Mouse (Mus musculus) midbrain, embryonic 13.5 days (tissue): Measurements from ENCODE around the gene Olah. TPM values are rescaled to one million over a fixed set of nuclear protein-coding genes. Genes with fewer than 3 reads are reported as not detected.

Experiments
- ATAC-seq: fragments of 200-750 bp; cut with Nextera tagmentation; 2 replicates; pipeline ENCODE4 v1.8.0; 2017; ENCODE audit warnings: mild to moderate bottlenecking, moderate TSS enrichment, moderate library complexity
- H3K27ac ChIP-seq: fragments of 300-500 bp; sonication (generic); 2 replicates; pipeline ENCODE4 v1.5.1; 2015; ENCODE audit warnings: inconsistent platforms, mild to moderate bottlenecking, moderate library complexity
- H3K27me3 ChIP-seq: fragments of 300-500 bp; sonication (generic); 2 replicates; pipeline ENCODE4 v1.6.1; 2015; ENCODE audit warnings: mild to moderate bottlenecking, inconsistent platforms
- H3K36me3 ChIP-seq: fragments of 300-500 bp; sonication (generic); 2 replicates; pipeline ENCODE4 v1.6.1; 2015; ENCODE audit warnings: mild to moderate bottlenecking, inconsistent platforms
- H3K4me1 ChIP-seq: fragments of 300-500 bp; sonication (generic); replicated peaks from 2 replicates; pipeline ENCODE4 v1.6.1; 2015; ENCODE audit warnings: inconsistent platforms
- H3K4me2 ChIP-seq: fragments of 300-500 bp; sonication (generic); replicated peaks from 2 replicates; pipeline ENCODE4 v1.6.1; 2015; ENCODE audit warnings: moderate library complexity, mild to moderate bottlenecking, inconsistent platforms
- H3K4me3 ChIP-seq: fragments of 300-500 bp; sonication (generic); replicated peaks from 2 replicates; pipeline ENCODE4 v1.5.1; 2015; ENCODE audit warnings: mild to moderate bottlenecking, inconsistent platforms
- H3K9ac ChIP-seq: fragments of 300-500 bp; sonication (generic); replicated peaks from 2 replicates; pipeline ENCODE4 v1.6.1; 2015; ENCODE audit warnings: mild to moderate bottlenecking, inconsistent platforms
- H3K9me3 ChIP-seq: fragments of 300-500 bp; sonication (generic); 2 replicates; pipeline ENCODE4 v1.6.1; 2016; ENCODE audit warnings: mild to moderate bottlenecking, inconsistent platforms
- WGBS: fragments of 180-500 bp; shearing (Covaris S2); methylation state at CpG from one replicate; pipeline ENCODE4 v1.1.7; 2015; 5-methylcytosine and 5-hydroxymethylcytosine counted together
- polyA plus RNA-seq: library from polyadenylated mRNA; unstranded; fragments of >200 nt; fragmentation: Nextera tagmentation; extraction: Ambion mirVana; gene quantifications from 2 replicates; pipeline ENCODE4 v1.2.1, GENCODE M21; 2015

Gene Olah
- polyA plus RNA-seq, 1 experiment from 2014 or later: not detected

DNA sequence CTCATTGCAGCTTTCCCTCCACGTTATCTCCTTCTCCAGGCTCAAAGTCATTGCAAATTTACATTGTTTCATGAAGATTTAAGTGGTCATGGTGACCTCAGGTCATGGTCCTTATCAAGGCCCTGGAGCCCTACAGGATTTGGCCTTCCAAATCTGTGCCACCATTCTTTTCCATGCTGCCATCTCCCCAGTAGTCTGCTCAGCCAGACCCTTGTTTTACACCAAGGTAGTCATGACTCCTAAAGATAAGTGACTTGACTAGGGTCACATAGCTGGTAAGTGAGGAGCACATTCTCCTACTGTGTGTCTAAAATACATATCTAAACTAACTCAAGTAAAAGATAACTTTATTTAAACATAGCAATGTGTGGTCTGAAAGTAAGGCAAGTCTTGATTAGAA lies 104.8 kb downstream of the Olah start:
- no peak for ATAC-seq
- Histone ChIP-seq H3K4me1 (no peaks in the 10 kb centered on the region), H3K9ac (no peak overlapping the region), H3K27me3 (no peaks in the 10 kb centered on the region), H3K4me3 (no peak overlapping the region), H3K4me2 (no peak overlapping the region), H3K27ac (no peak overlapping the region), H3K36me3 (no peaks in the 10 kb centered on the region), H3K9me3 (no peaks in the 10 kb centered on the region)
- WGBS: 91% methylated on average over 1 of the region's 1 CpGs

Other genes with a start within 250 kb of the Olah start
- gene Nmt2, start 113.0 kb downstream of the Olah start, polyA plus RNA-seq: 90.2 and 102 TPM in 2 replicates
- 12.8 and 14.7 TPM in 2 replicates for gene Rpp38, start 64.6 kb downstream of the Olah start, polyA plus RNA-seq
- gene Acbd7, start 61.0 kb downstream of the Olah start, polyA plus RNA-seq: 1.2 and 1.3 TPM in 2 replicates
- gene Meig1, start 25.4 kb upstream of the Olah start, polyA plus RNA-seq: 2.1 TPM in 2 replicates
- 9.2 and 9.6 TPM in 2 replicates for gene Dclre1c, start 26.9 kb upstream of the Olah start, polyA plus RNA-seq
- gene Suv39h2, start 77.8 kb upstream of the Olah start, polyA plus RNA-seq: 15.3 and 16.6 TPM in 2 replicates
- 8.2 and 9.8 TPM in 2 replicates for gene Gm45902, start 115.6 kb upstream of the Olah start, polyA plus RNA-seq
- 72.5 and 84.2 TPM in 2 replicates for gene Hspa14, start 115.6 kb upstream of the Olah start, polyA plus RNA-seq
- 0.13 and 0.31 TPM in 2 replicates for gene Cdnf, start 115.8 kb upstream of the Olah start, polyA plus RNA-seq
- gene Fam107b, start 173.3 kb upstream of the Olah start, polyA plus RNA-seq: 39.1 and 39.4 TPM in 2 replicates